Mouse (Mus musculus) heart, postnatal 0 days (tissue): ENCODE measurements around the gene Bak1.

ENCODE experiments used
- CTCF ChIP-seq: IDR thresholded peaks from 2 replicates; pipeline ENCODE4 v1.5.1; 2016; ENCODE audit warnings: antibody characterized with exemption, control low read depth, low read depth
- EP300 ChIP-seq: IDR thresholded peaks from 2 replicates; pipeline ENCODE4 v1.6.1; 2016; ENCODE audit warnings: antibody characterized with exemption, low read depth

DNA sequence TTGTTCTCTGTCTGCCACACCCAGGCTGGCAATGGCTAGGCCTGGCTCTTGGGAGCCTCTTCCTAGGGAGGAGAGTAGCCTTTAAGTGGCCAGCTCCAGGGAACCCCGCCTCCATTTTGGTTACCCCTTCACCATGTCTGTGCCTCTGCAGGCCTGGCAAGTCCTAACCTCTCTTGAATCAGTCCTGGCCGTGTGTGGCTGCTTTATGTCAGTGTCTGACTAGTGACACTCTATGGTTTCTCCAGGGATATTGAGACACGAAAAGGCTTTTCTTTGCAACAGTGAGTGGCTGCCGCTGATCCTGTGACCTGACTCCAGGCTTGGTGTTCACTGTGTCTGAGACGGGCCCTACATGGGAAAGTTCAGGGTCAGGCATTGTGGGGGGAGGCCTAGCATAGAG lies 22.0 kb upstream of the Bak1 start:
- TF ChIP-seq CTCF (no peak), EP300 (no peak)
